Mouse (Mus musculus) bone marrow, adult 2 months (tissue): ENCODE results near the gene Zkscan8.
"Not testable (repeated sequence)": the region's sequence is repeated elsewhere in the genome, so short reads cannot be mapped to it uniquely, and the experiment has no call there.

Source experiments
- CTCF ChIP-seq: fragments of 200-500 bp; IDR thresholded peaks from 2 replicates; pipeline ENCODE4 v1.5.1; 2011; ENCODE audit warnings: low read length, control low read depth; ENCODE audit not compliant: control insufficient read depth, insufficient read depth
- POLR2A ChIP-seq: fragments of 200-500 bp; IDR thresholded peaks from 2 replicates; pipeline ENCODE4 v1.6.1; 2011; ENCODE audit warnings: low read depth, mild to moderate bottlenecking, control low read depth, low read length, borderline replicate concordance; ENCODE audit not compliant: control insufficient read depth

- not testable (repeated sequence) for TF ChIP-seq CTCF, POLR2A
Measured at GRCm38 (mm10) chr13:21478759-21479670, 51.9 kb downstream of the Zkscan8 start, which contains the start of the genes Zkscan4 and Gm10065.
